Mouse (Mus musculus) lung, embryonic 15.5 days (tissue): Measurements from ENCODE around the gene C1ql3. TPM values are rescaled to one million over a fixed set of nuclear protein-coding genes. Genes with fewer than 3 reads are reported as not detected.

Experiments used
- polyA plus RNA-seq: library from polyadenylated mRNA; unstranded; fragments of >200 nt; fragmentation: Nextera tagmentation; extraction: Ambion mirVana; gene quantifications from 2 replicates; pipeline ENCODE4 v1.2.1, GENCODE M21; 2015

Gene C1ql3
- polyA plus RNA-seq, 1 experiment from 2014 or later: 0.17 TPM

Other genes with a start within 250 kb of the C1ql3 start
- 17.3 and 17.5 TPM in 2 replicates for gene Pter, start 87.8 kb downstream of the C1ql3 start, polyA plus RNA-seq